Mouse (Mus musculus) liver, embryonic 13.5 days (tissue): ENCODE data around the gene Olfr1535. TPM values are rescaled to one million over a fixed set of nuclear protein-coding genes. Genes with fewer than 3 reads are reported as not detected.

Experiments used
- ATAC-seq: fragments of 200-750 bp; cut with Nextera tagmentation; 2 replicates; pipeline ENCODE4 v1.8.0; 2017; ENCODE audit warnings: low read depth, mild to moderate bottlenecking, moderate number of reproducible peaks, moderate library complexity
- DNase-seq: peaks from one replicate; pipeline ENCODE4 v3.0.0; 2022
- H3K27ac ChIP-seq: fragments of 300-500 bp; sonication (generic); 2 replicates; pipeline ENCODE4 v1.5.1; 2015; ENCODE audit warnings: moderate library complexity, mild to moderate bottlenecking, inconsistent platforms
- H3K27me3 ChIP-seq: fragments of 300-500 bp; sonication (generic); 2 replicates; pipeline ENCODE4 v1.6.1; 2015; ENCODE audit warnings: mild to moderate bottlenecking, inconsistent platforms
- H3K36me3 ChIP-seq: fragments of 300-500 bp; sonication (generic); 2 replicates; pipeline ENCODE4 v1.6.1; 2015; ENCODE audit warnings: mild to moderate bottlenecking, inconsistent platforms
- H3K4me1 ChIP-seq: fragments of 300-500 bp; sonication (generic); replicated peaks from 2 replicates; pipeline ENCODE4 v1.6.1; 2015; ENCODE audit warnings: inconsistent platforms
- H3K4me2 ChIP-seq: fragments of 300-500 bp; sonication (generic); 2 replicates; pipeline ENCODE4 v1.6.1; 2015; ENCODE audit warnings: inconsistent platforms, mild to moderate bottlenecking, moderate library complexity
- H3K4me3 ChIP-seq: fragments of 300-500 bp; sonication (generic); replicated peaks from 2 replicates; pipeline ENCODE4 v1.5.1; 2015; ENCODE audit warnings: mild to moderate bottlenecking, inconsistent platforms
- H3K9ac ChIP-seq: fragments of 300-500 bp; sonication (generic); 2 replicates; pipeline ENCODE4 v1.6.1; 2015; ENCODE audit warnings: mild to moderate bottlenecking, inconsistent platforms
- H3K9me3 ChIP-seq: fragments of 300-500 bp; sonication (generic); replicated peaks from 2 replicates; pipeline ENCODE4 v1.6.1; 2016; ENCODE audit warnings: inconsistent platforms
- WGBS: fragments of 180-500 bp; shearing (Covaris S2); methylation state at CpG from one replicate; pipeline ENCODE4 v1.1.7; 2015; ENCODE audit not compliant: insufficient replicate concordance; 5-methylcytosine and 5-hydroxymethylcytosine counted together
- polyA plus RNA-seq: library from polyadenylated mRNA; unstranded; fragments of >200 nt; fragmentation: Nextera tagmentation; extraction: Ambion mirVana; gene quantifications from 2 replicates; pipeline ENCODE4 v1.2.1, GENCODE M21; 2015

Olfr1535 gene
- not detected in 2 replicates for polyA plus RNA-seq

DNA sequence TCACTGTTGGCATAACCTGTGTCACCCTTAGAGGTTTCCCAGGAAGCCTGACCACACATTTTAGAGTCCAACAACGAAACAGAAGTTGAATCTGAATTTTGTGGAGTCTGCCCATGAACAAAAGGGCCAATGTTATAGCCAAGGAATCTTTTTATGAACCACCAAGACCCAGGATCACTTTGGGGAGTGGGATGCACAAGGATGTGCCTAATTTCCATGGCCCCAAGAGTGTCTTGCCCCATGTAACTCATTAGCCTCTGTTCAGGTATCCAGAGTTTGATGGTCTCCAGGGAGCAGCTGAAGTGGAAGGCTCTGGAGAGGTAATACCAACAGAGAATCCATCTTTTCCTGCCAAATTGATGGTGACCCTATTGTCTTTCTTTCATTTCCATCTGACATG is at the start of gene Olfr1535:
Olfr1535 (minus strand) TSS at position 101 of the 400 bp plus-strand sequence.
- no peaks in the 10 kb centered on the region for H3K27me3 ChIP-seq
- H3K27ac ChIP-seq: no peak within 1 kb of the TSS
- H3K9me3 ChIP-seq: no peaks in the 10 kb centered on the region
- WGBS: 35% methylated on average over 1 of the region's 1 CpGs
- no peak for ATAC-seq
- DNase-seq: no peak
- H3K4me1 ChIP-seq: no peaks in the 10 kb centered on the region
- no peak within 1 kb of the TSS for H3K4me2 ChIP-seq
- no peaks in the 10 kb centered on the region for H3K36me3 ChIP-seq
- no peak within 1 kb of the TSS for H3K4me3 ChIP-seq
- no peak within 1 kb of the TSS for H3K9ac ChIP-seq

DNA sequence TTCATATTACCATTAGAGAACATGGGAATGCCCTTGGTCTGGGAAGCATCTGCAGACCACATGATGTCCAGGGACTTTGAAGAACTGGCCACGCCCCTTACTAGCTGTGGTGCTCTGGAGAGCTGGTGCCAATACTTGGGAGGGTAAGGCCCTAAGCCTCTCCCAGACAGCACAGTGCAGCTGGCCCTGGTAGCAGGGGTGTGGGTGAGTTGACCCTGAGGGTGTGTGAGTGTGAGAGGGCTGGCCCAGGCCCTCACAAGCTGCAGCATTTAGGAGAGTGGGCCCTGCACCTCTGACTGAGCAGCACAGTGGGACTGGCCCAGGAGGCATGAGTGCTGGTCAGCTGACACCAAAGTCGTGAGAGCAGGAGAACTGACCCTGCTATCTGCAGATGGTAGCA is 31.9 kb upstream of the Olfr1535 start:
- 31% methylated on average over 2 of the region's 2 CpGs for WGBS
- no peak for ATAC-seq
- Histone ChIP-seq H3K9ac (no peak overlapping the region), H3K27ac (no peak overlapping the region), H3K4me2 (no peak overlapping the region), H3K36me3 (no peaks in the 10 kb centered on the region), H3K9me3 (no peaks in the 10 kb centered on the region), H3K4me3 (no peak overlapping the region), H3K4me1 (no peaks in the 10 kb centered on the region), H3K27me3 (no peaks in the 10 kb centered on the region)
- no peak for DNase-seq

DNA sequence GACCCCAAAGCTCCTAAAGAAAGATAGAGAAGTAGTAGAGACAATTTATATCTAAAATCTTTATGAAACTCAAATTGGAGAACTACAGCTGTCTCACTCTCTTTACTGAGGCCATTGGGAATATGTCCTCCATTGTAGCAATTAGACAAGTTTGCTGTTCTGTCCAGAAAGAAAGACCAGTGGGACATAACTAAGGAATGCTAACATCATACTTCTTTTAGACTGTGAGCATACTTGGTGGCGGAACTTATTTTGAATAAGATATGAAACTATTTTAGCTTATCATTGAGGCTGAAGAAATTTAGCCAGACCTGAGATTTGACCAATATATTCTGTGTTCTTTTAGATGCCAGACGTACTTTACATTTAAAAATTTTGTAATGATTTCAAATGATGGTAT is 22.0 kb upstream of the Olfr1535 start, which contains the start of gene Olfr1364:
Olfr1364 (minus strand) TSS at position 101 of the 400 bp plus-strand sequence.
- Histone ChIP-seq H3K9me3 (no peaks in the 10 kb centered on the region), H3K27me3 (no peaks in the 10 kb centered on the region), H3K9ac (no peak within 1 kb of the TSS), H3K36me3 (no peaks in the 10 kb centered on the region), H3K4me2 (no peak within 1 kb of the TSS), H3K4me1 (no peaks in the 10 kb centered on the region), H3K4me3 (no peak within 1 kb of the TSS), H3K27ac (no peak within 1 kb of the TSS)
- WGBS: 66% methylated on average over 2 of the region's 2 CpGs
- ATAC-seq (no peak), DNase-seq (no peak)

DNA sequence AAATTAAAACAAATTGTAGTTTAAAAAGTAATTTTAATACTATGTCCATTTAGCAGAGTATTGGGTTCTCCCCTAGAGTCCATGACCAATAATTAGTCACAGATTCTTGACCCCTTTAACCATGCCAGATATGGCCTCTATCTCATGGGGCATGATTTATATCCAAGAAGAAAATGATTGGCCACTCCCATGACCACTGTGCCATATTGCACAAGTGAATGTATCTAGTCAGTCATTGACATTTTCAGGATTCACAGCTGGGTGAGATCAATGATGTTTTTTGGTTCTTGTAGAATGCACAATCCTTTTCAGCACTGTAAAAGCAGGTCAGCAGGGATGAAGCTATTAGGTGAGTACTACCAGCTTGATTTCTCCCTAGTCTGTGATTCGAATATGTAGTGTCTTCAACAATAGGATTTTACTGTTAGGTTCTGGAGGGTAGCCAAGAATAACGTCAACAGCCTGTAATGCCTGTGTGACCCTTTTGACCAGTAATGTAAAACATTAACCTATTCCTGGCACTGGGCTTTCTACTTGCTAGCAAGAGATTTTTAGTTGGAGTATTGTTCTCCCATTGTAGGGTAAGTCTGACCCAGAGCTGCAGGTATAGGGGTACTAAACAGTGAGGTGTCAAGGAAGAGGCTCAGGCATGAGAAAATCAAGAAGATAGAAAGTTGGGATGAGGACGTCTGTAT is 9.1 kb downstream of the Olfr1535 start:
- no peaks in the 10 kb centered on the region for H3K9me3 ChIP-seq
- no peak overlapping the region for H3K4me2 ChIP-seq
- 39% methylated on average over 3 of the region's 3 CpGs for WGBS
- H3K27ac ChIP-seq: no peak overlapping the region
- peak; percentile 45; the same call in 1 of the 2 replicates for ATAC-seq
- no peak overlapping the region for H3K4me3 ChIP-seq
- H3K9ac ChIP-seq: no peak overlapping the region
- no peaks in the 10 kb centered on the region for H3K4me1 ChIP-seq
- H3K27me3 ChIP-seq: no peaks in the 10 kb centered on the region
- no peaks in the 10 kb centered on the region for H3K36me3 ChIP-seq
- no peak for DNase-seq

DNA sequence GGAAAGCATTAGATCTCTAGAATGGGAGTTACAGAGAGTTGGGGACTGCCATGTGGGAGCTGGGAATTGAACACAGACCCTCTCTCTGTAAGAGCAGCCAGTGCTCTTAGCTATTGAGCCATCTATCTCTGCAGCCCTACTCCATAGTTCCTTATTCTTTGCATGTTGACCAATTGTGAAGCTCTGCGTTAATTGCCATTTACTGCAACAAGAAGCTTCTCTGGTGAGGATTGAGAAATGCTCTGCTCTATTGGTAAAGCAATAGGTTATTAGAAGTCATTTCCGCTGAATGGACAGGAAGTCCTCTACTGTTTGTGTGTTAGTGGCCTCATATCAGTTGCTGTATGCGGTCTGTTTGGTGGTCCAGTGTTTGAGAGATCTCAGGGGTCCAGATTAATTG is 10.2 kb downstream of the Olfr1535 start:
- Histone ChIP-seq H3K27ac (no peak overlapping the region), H3K4me1 (no peaks in the 10 kb centered on the region), H3K9me3 (no peaks in the 10 kb centered on the region), H3K36me3 (no peaks in the 10 kb centered on the region), H3K4me2 (no peak overlapping the region), H3K27me3 (no peaks in the 10 kb centered on the region), H3K9ac (no peak overlapping the region), H3K4me3 (no peak overlapping the region)
- DNase-seq (no peak), ATAC-seq (no peak)
- 72% methylated on average over 3 of the region's 3 CpGs for WGBS

DNA sequence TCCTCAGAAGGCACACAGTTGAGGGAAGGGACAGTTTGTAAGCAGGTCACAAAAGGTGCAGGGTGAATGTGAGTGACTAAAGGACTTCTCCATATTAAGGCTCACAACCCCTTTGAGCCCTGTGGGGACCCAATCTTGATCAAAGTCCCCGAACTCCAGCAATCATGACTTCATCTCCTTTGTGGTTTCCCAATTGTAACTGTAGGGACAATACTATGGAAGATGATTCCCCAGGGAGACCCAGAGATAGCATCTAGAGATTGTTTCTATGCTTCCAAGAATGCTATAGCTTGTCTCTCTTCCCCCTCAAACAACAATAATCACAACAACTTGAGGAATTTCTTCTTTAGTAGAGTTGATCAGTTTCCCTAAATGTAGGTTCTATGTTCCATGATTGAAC is 17.0 kb downstream of the Olfr1535 start, which contains the start of gene Olfr1366:
Olfr1366 (minus strand) TSS at position 101 of the 400 bp plus-strand sequence.
- Histone ChIP-seq H3K4me2 (no peak within 1 kb of the TSS), H3K36me3 (no peaks in the 10 kb centered on the region), H3K9ac (no peak within 1 kb of the TSS), H3K9me3 (no peaks in the 10 kb centered on the region), H3K4me3 (no peak within 1 kb of the TSS), H3K4me1 (no peaks in the 10 kb centered on the region), H3K27me3 (peaks cover under 1% of the 10 kb centered on the region; the same call in 1 of the 2 replicates), H3K27ac (no peak within 1 kb of the TSS)
- WGBS: 37% methylated on average over 1 of the region's 1 CpGs
- DNase-seq: no peak
- no peak for ATAC-seq

DNA sequence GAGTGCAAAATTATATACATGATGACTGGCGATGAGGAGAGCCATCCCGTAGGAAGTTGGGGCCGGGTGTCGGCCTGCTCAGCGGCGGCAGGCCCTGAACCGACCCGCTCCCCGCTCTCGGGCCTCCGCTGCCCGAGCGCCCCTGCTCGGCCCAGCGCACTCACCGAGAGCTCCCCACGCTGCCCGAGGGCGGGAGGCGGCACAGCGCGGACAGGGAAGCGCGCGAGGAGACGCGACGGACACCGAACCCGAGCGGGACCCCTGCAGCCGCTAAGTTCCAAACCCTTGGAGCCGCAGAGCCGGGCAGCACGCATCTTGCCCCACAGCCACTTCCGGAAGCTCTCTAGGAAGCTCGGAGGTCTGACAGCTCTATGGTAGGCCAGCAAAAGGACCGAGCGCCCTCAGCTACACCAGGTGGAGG is 28.9 kb downstream of the Olfr1535 start, which contains the start of gene Zkscan8:
Zkscan8 (minus strand) TSS at position 340 of the 421 bp plus-strand sequence.
- Histone ChIP-seq H3K4me3 (peak within 1 kb of the TSS; percentile 74), H3K9ac (peak within 1 kb of the TSS; percentile 84), H3K27ac (peak within 1 kb of the TSS; percentile 73), H3K27me3 (no peaks in the 10 kb centered on the region), H3K4me2 (peak within 1 kb of the TSS; percentile 75), H3K4me1 (peaks cover 15% of the 10 kb centered on the region), H3K36me3 (peaks cover 11% of the 10 kb centered on the region), H3K9me3 (no peaks in the 10 kb centered on the region)
- WGBS: under 1% methylated on average over 39 of the region's 39 CpGs
- DNase-seq (peak; percentile 82), ATAC-seq (peak; percentile 97)

DNA sequence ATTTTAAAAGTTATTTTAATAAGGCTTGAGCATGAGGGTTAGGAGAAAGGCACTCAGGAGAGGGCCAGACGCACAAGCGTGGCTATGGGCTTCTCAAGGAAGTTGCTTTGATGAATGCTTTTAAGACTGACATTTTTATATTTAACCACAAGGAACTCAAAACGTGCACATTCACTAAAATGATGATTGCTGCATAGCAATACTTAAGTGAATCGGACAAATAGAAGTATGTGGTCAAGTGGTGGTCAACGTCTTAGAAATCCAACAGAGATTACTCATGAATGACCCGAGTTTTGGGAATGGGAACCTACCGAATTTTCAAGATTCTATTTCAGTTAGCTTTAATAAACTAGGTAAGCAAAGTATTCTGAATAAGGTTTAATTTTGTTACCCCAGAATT is 29.6 kb downstream of the Olfr1535 start:
- no peak overlapping the region for H3K27ac ChIP-seq
- ATAC-seq (no peak), DNase-seq (no peak)
- H3K9me3 ChIP-seq: no peaks in the 10 kb centered on the region
- H3K4me1 ChIP-seq: peaks cover 15% of the 10 kb centered on the region
- no peaks in the 10 kb centered on the region for H3K27me3 ChIP-seq
- peak overlapping the region; percentile 74 for H3K4me3 ChIP-seq
- H3K4me2 ChIP-seq: peak overlapping the region; percentile 75
- 32% methylated on average over 7 of the region's 7 CpGs for WGBS
- H3K9ac ChIP-seq: peak overlapping the region; percentile 30; the same call in 1 of the 2 replicates
- peaks cover 15% of the 10 kb centered on the region for H3K36me3 ChIP-seq

DNA sequence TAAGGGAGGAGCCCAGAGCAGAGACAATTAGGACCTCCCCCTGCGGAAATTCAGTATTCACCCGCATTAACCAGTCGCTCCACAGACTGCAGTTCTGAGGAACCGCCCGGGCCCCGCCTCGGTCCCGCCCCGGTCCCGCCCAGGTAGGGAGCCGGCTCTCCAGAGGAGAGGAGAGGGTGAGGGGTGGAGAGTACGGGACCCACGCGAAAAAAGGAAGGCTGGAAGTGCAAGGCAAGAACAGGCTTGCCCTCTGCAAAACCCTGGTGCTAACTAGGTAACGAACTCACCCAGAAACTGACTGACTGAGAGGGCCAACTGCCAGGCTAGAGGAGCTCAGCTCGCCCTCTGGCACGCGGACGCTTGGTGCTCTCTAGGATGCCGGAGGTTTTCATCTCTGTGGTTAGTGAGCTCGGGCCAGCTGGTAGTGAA is 53.5 kb downstream of the Olfr1535 start:
- Histone ChIP-seq H3K36me3 (no peaks in the 10 kb centered on the region), H3K4me1 (peaks cover 10% of the 10 kb centered on the region), H3K9me3 (no peaks in the 10 kb centered on the region), H3K27ac (peak overlapping the region; percentile 26; the same call in 1 of the 2 replicates), H3K9ac (peak overlapping the region; percentile 69), H3K4me2 (peak overlapping the region; percentile 60), H3K4me3 (peak overlapping the region; percentile 67), H3K27me3 (no peaks in the 10 kb centered on the region)
- DNase-seq: peak; percentile 79
- WGBS: under 1% methylated on average over 21 of the region's 21 CpGs
- ATAC-seq: peak; percentile 100

Other genes with a start within 250 kb of the Olfr1535 start
- gene Gpx6, start 247.8 kb downstream of the Olfr1535 start, polyA plus RNA-seq: not detected in 2 replicates
- gene Olfr1367, start 213.0 kb downstream of the Olfr1535 start, polyA plus RNA-seq: not detected in 2 replicates
- gene Zscan12, start 197.1 kb downstream of the Olfr1535 start, polyA plus RNA-seq: 4.4 and 5.0 TPM in 2 replicates
- gene Zkscan3, start 157.1 kb downstream of the Olfr1535 start, polyA plus RNA-seq: 30.1 and 33.6 TPM in 2 replicates
- 1.6 and 1.7 TPM in 2 replicates for gene Pgbd1, start 118.8 kb downstream of the Olfr1535 start, polyA plus RNA-seq
- 7.0 and 7.6 TPM in 2 replicates for gene Zscan26, start 106.2 kb downstream of the Olfr1535 start, polyA plus RNA-seq
- 0.86 and 0.92 TPM in 2 replicates for gene Nkapl, start 91.4 kb downstream of the Olfr1535 start, polyA plus RNA-seq
- 0.33 and 0.38 TPM in 2 replicates for gene Zkscan4, start 81.0 kb downstream of the Olfr1535 start, polyA plus RNA-seq
- not detected in 2 replicates for gene Gm10065, start 80.5 kb downstream of the Olfr1535 start, polyA plus RNA-seq
- gene AK157302, start 64.7 kb downstream of the Olfr1535 start, polyA plus RNA-seq: 0.65 and 0.77 TPM in 2 replicates
- gene Gm11273, start 58.5 kb downstream of the Olfr1535 start, polyA plus RNA-seq: 6.6 and 7.4 TPM in 2 replicates
- 1.1 and 1.2 TPM in 2 replicates for gene Zkscan8, start 28.8 kb downstream of the Olfr1535 start, polyA plus RNA-seq
- gene Olfr1366, start 17.1 kb downstream of the Olfr1535 start, polyA plus RNA-seq: not detected in 2 replicates
- not detected in 2 replicates for gene Olfr1364, start 21.9 kb upstream of the Olfr1535 start, polyA plus RNA-seq
- gene Olfr1362, start 54.1 kb upstream of the Olfr1535 start, polyA plus RNA-seq: not detected in 2 replicates
- gene Olfr11, start 82.6 kb upstream of the Olfr1535 start, polyA plus RNA-seq: not detected in 2 replicates
- gene Olfr1361, start 103.5 kb upstream of the Olfr1535 start, polyA plus RNA-seq: not detected in 2 replicates
- not detected in 2 replicates for gene Olfr1360, start 117.5 kb upstream of the Olfr1535 start, polyA plus RNA-seq
- gene Olfr1359, start 138.2 kb upstream of the Olfr1535 start, polyA plus RNA-seq: not detected in 2 replicates
- 1.8 and 3.0 TPM in 2 replicates for gene Hist1h2bl, start 156.2 kb upstream of the Olfr1535 start, polyA plus RNA-seq
- gene Hist1h2ai, start 156.5 kb upstream of the Olfr1535 start, polyA plus RNA-seq: 15.6 and 39.6 TPM in 2 replicates
- gene Hist1h3h, start 157.8 kb upstream of the Olfr1535 start, polyA plus RNA-seq: 5.8 and 11.7 TPM in 2 replicates
- 4.3 and 8.6 TPM in 2 replicates for gene Hist1h2bm, start 162.2 kb upstream of the Olfr1535 start, polyA plus RNA-seq
- 0.41 and 0.81 TPM in 2 replicates for gene Hist1h4j, start 175.2 kb upstream of the Olfr1535 start, polyA plus RNA-seq
- 2.8 and 5.6 TPM in 2 replicates for gene Hist1h4k, start 190.6 kb upstream of the Olfr1535 start, polyA plus RNA-seq
- gene Hist1h2ak, start 193.9 kb upstream of the Olfr1535 start, polyA plus RNA-seq: 30.8 and 91.0 TPM in 2 replicates
- gene Hist1h2bn, start 194.2 kb upstream of the Olfr1535 start, polyA plus RNA-seq: 4.4 and 14.4 TPM in 2 replicates
- 37.3 and 37.6 TPM in 2 replicates for gene Hist1h1b, start 220.7 kb upstream of the Olfr1535 start, polyA plus RNA-seq
- 164 and 194 TPM in 2 replicates for gene Hist1h3i, start 223.5 kb upstream of the Olfr1535 start, polyA plus RNA-seq
- gene Hist1h2an, start 227.3 kb upstream of the Olfr1535 start, polyA plus RNA-seq: 5.8 and 15.9 TPM in 2 replicates
- 2.8 and 3.8 TPM in 2 replicates for gene Hist1h2bp, start 227.6 kb upstream of the Olfr1535 start, polyA plus RNA-seq